13 mouse cellular contexts compared by ENCODE assay signal in genomic region chr5:65790604-65791225, GRCm38 (mm10). TPM values are rescaled to one million over a fixed set of nuclear protein-coding genes. Genes with fewer than 3 reads are reported as not detected.
A peak's percentile ranks its signal among the peaks of the same experiment; 100 is the strongest.
DNase-seq lines count a peak whose midpoint lies in the region; ATAC-seq and TF ChIP-seq lines count a peak whose summit lies in the region.
"Had no signal": no experiment of that assay in that cellular context is flagged by ENCODE, and none has a peak within 500 bp of the region (broad histone marks: within the 10 kb centered on the region; RNA-seq: fewer than 3 reads in every experiment).

No protein-coding gene starts in this region.

- H3K9ac ChIP-seq in hindbrain, embryonic 11.5 days (ENCODE audit: low read depth, low read length): no peak overlapping the region
- H3K9ac ChIP-seq: forebrain, embryonic 13.5 days; liver, embryonic 14.5 days had no signal

- peak; percentile 56 for ATAC-seq in megakaryocyte, adult 5-6 weeks (ENCODE audit: poor library complexity, severe bottlenecking)
- ATAC-seq in hindbrain, embryonic 11.5 days (ENCODE audit: low FRiP score): no peak
- ATAC-seq: forebrain, embryonic 13.5 days had no signal

- H3K27ac ChIP-seq in kidney, adult 2 months (ENCODE audit: insufficient read depth, low read depth, low read length): no peak overlapping the region; the same call in 1 of the 2 replicates
- no peak overlapping the region for H3K27ac ChIP-seq in hindbrain, embryonic 11.5 days (ENCODE audit: low read depth, low read length)
- H3K27ac ChIP-seq: forebrain, embryonic 13.5 days; heart, adult 2 months; liver, embryonic 14.5 days had no signal

- no peak for TF ChIP-seq POLR2A in kidney, adult 2 months (IDR thresholded peaks at IDR 0.05; ENCODE audit: low read depth, low read length)

- no peak overlapping the region for H3K4me2 ChIP-seq in hindbrain, embryonic 11.5 days (replicated peaks; ENCODE audit: low read depth, low read length)
- H3K4me2 ChIP-seq: forebrain, embryonic 13.5 days had no signal

- H3K9me3 ChIP-seq in hindbrain, embryonic 11.5 days (ENCODE audit: control insufficient read depth, low read length): no peaks in the 10 kb centered on the region
- H3K9me3 ChIP-seq: forebrain, embryonic 13.5 days had no signal

- peak; percentile 17 for DNase-seq in kidney, adult 2 months
- DNase-seq in kidney, adult 11 months: no peak
- peak; percentile 51 for DNase-seq in T-cell, adult 2 months (ENCODE audit: low spot score)
- DNase-seq in thymus, postnatal 10 days (ENCODE audit: low spot score in 2 of 2): peak; percentile 52 to 59
- DNase-seq in hindbrain, embryonic 11.5 days (ENCODE audit: low spot score): no peak
- no peak for DNase-seq in cerebellum, adult 11 months
- DNase-seq in Muller cell, postnatal 12 days (ENCODE audit: inconsistent ontology term): no peak
- DNase-seq: cerebellum, adult 11-12 months; heart, adult 2 months; heart, postnatal 10 days had no signal

- peaks cover 3% of the 10 kb centered on the region for H3K36me3 ChIP-seq in kidney, adult 2 months (ENCODE audit: control insufficient read depth, insufficient read depth, low read length)
- H3K36me3 ChIP-seq in hindbrain, embryonic 11.5 days (ENCODE audit: control insufficient read depth, insufficient read depth, low read length): peaks cover 2% of the 10 kb centered on the region; the same call in 1 of the 2 replicates

- H3K4me3 ChIP-seq in kidney, adult 2 months (ENCODE audit: insufficient read depth, low read depth, low read length): peak overlapping the region; percentile 32; the same call in 1 of the 2 replicates
- H3K4me3 ChIP-seq in hindbrain, embryonic 11.5 days (ENCODE audit: low read depth, low read length): no peak overlapping the region
- H3K4me3 ChIP-seq: forebrain, embryonic 13.5 days; heart, adult 2 months had no signal

- H3K27me3 ChIP-seq in kidney, adult 2 months (replicated peaks; ENCODE audit: control insufficient read depth, insufficient read depth, low read length): no peaks in the 10 kb centered on the region
- H3K27me3 ChIP-seq in hindbrain, embryonic 11.5 days (ENCODE audit: control insufficient read depth, insufficient read depth, low read length): no peaks in the 10 kb centered on the region
- H3K27me3 ChIP-seq: forebrain, embryonic 13.5 days had no signal

- TF ChIP-seq CTCF in kidney, adult 2 months (conservative IDR thresholded peaks at IDR 0.05; ENCODE audit: insufficient read depth, insufficient read length, low read depth, low read length): no peak

- 56% methylated on average over 16 of the region's 16 CpGs for WGBS in kidney, adult 2 months
- 76% methylated on average over 16 of the region's 16 CpGs for WGBS in hindbrain, embryonic 11.5 days

- no peaks in the 10 kb centered on the region for H3K4me1 ChIP-seq in kidney, adult 2 months (ENCODE audit: control insufficient read depth, insufficient read depth, low read length)
- H3K4me1 ChIP-seq in hindbrain, embryonic 11.5 days (replicated peaks; ENCODE audit: control insufficient read depth, insufficient read depth, low read length): no peaks in the 10 kb centered on the region
- H3K4me1 ChIP-seq: forebrain, embryonic 13.5 days had no signal

RNA-seq across cellular contexts. Expression of gene N4bp2, which starts 27.4 kb away (rescaled TPM):
- polyA plus RNA-seq in kidney, adult 2 months (2012; rRNA removed): 3.8 TPM in 2 replicates
- 30.8 and 31.5 TPM in 2 replicates for total RNA-seq in megakaryocyte, adult 5-6 weeks (2015)
- total RNA-seq in megakaryocyte, adult 5-6 weeks (2017): 25.7 and 28.8 TPM in 2 replicates
- polyA plus RNA-seq in hindbrain, embryonic 11.5 days (2014; fragmentation: Nextera tagmentation; extraction: Ambion mirVana): 39.6 and 55.7 TPM in 2 replicates

Comparison
In these comparisons a context has a peak if more than half of its experiments do, and no peak if none do; other contexts are left out.
1. DNase-seq: peak in kidney, adult 2 months (single experiment), T-cell, adult 2 months (single experiment) and thymus, postnatal 10 days (2 of 2); none in kidney, adult 11 months (single experiment), hindbrain, embryonic 11.5 days (single experiment), cerebellum, adult 11 months (single experiment) and Muller cell, postnatal 12 days (single experiment).